Mouse (Mus musculus) heart, adult 2 months (tissue): Measurements from ENCODE around the gene Akt3.

Experiments
- CTCF ChIP-seq: fragments of 200-600 bp; IDR thresholded peaks from 2 replicates; pipeline ENCODE4 v1.8.1; 2022; ENCODE audit warnings: antibody characterized with exemption, mild to moderate bottlenecking, moderate library complexity
- EP300 ChIP-seq: fragments of 200-500 bp; IDR thresholded peaks from 2 replicates; pipeline ENCODE4 v1.6.1; 2011; ENCODE audit warnings: low read depth, low read length, control low read depth; ENCODE audit not compliant: insufficient read depth
- POLR2A ChIP-seq: fragments of 200-500 bp; IDR thresholded peaks from 2 replicates; pipeline ENCODE4 v1.6.1; 2011; ENCODE audit warnings: mild to moderate bottlenecking, low read depth, low read length, control low read depth; ENCODE audit not compliant: insufficient read depth

DNA sequence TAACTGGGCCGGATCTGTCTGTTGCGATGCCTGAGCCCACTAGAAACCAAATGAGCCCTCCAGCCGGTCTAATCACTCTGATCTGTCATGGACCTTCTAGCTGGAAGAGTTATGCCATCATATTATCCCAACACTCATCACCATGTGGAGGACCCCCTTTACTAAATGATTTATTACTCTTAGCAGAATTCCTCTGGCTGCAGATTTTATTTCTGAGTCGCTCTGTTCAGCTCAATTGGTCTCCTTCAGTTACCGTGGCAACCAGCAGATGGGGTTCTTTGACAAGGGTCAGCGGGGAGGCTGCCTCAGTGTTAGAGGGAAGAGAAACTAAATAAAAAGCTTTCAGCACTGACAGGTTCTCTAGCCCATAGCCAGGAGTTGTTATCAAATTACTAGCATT, 259.0 kb downstream of the Akt3 start:
- TF ChIP-seq POLR2A, result no peak
- TF ChIP-seq CTCF, result peak; percentile 15; the same call in 1 of the 2 replicates
- TF ChIP-seq EP300, result no peak
